Mouse (Mus musculus) splenic B cell, adult 2 months (primary cell): ENCODE results near the gene Vmn1r87.
"Not testable (repeated sequence)": the region's sequence is repeated elsewhere in the genome, so short reads cannot be mapped to it uniquely, and the experiment has no call there.

Source experiments
- DNase-seq: peaks from one replicate; pipeline ENCODE4 v3.0.0-alpha.2; 2011; ENCODE audit warnings: low read depth, low spot score
- H3K27me3 ChIP-seq: 2 replicates; pipeline ENCODE4 v1.6.1; 2012; ENCODE audit warnings: mild to moderate bottlenecking, low read length, moderate library complexity, mixed read lengths; ENCODE audit not compliant: control insufficient read depth, poor library complexity, insufficient read depth, severe bottlenecking
- H3K36me3 ChIP-seq: 2 replicates; pipeline ENCODE4 v1.6.1; 2012; ENCODE audit warnings: mild to moderate bottlenecking, low read length, moderate library complexity, mixed read lengths; ENCODE audit not compliant: control insufficient read depth, poor library complexity, insufficient read depth, severe bottlenecking

Gene Vmn1r87

GRCm38 (mm10) chr7:13140057-13140456 is at the start of gene Vmn1r87:
Vmn1r87 (minus strand) TSS chr7:13140157.
- Histone ChIP-seq H3K27me3 (no peaks in the 10 kb centered on the region), H3K36me3 (no peaks in the 10 kb centered on the region)
- DNase-seq = no peak

GRCm38 (mm10) chr7:13159268-13159667 is 19.3 kb upstream of the Vmn1r87 start, which contains the start of gene Vmn1r88:
Vmn1r88 (plus strand) TSS chr7:13159568.
- Histone ChIP-seq H3K36me3 (no peaks in the 10 kb centered on the region), H3K27me3 (no peaks in the 10 kb centered on the region)
- DNase-seq = no peak

GRCm38 (mm10) chr7:13137340-13137739 is 2.6 kb downstream of the Vmn1r87 start:
- Histone ChIP-seq H3K27me3 (no peaks in the 10 kb centered on the region), H3K36me3 (no peaks in the 10 kb centered on the region)
- DNase-seq = no peak

DNA sequence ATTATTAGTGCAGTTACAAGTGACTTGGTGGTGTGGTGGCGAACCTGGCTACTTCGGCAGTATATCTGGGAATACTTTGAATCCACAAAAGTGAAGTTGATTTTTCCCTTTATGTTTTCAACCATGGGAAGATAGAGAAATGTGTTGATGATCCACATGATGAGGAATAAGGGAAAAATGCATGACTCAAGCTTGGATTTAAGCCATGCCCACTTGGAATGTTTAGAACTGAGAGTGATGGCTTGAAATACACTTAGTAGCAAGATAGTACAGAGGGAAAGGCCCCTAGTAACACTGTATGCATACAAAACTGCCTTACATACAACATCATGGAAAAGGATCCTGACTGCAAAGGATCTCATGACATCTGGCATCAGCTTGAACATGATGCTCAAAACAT is 8.1 kb downstream of the Vmn1r87 start:
- no peak for DNase-seq
- Histone ChIP-seq H3K27me3 (no peaks in the 10 kb centered on the region), H3K36me3 (no peaks in the 10 kb centered on the region)

DNA sequence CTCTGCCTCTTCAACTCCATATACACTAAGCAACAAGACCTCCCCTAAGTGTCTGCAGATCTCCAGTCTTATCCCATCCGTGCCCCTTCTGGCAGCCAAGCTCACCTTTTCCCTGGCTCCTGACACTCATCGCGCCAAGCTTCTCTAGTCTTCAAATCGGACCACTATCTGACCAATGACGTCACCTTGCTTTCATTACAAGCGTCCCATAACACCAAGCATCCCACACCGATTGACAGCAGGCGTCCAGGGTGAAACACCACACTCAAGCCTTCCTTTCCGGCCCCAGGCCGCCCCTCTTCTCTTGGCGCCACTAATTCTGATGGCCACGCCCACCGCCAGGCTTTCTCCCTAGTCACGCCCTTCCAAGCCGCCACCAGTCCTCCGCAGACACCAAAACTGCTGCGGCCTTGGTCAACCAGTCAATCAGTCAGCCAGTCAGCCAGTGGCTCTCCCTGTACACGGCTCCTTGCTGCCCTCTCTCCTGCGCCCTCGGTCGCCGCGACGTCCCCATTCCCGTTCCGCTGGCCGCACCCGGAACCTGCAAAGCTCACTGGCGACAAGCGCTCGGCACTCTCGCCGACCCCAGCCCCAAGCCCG is 16.3 kb downstream of the Vmn1r87 start:
- not testable (repeated sequence) for H3K36me3 ChIP-seq, H3K27me3 ChIP-seq, DNase-seq

DNA sequence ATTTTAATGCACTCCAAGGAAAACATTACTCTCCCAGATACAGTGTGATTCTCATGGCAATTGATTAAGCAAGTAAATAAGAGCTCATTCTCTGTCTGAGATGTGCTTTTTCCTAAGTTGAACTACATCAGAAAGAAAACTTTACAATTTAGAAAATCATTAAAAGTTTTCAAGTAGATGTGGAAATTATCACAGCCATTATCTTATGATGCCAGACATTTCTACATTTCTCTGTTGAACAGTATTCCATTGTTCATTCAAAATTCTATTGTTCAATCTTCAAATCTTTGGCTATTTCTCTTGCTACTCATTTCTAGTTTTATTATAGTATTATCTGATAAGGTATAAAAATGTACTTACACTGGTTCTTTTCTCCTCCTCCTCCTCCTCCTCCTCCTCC is 20.1 kb downstream of the Vmn1r87 start, which contains the start of gene Vmn1r86:
Gene Vmn1r86, minus strand, starts transcription at position 101 of the 400 bp plus-strand sequence.
- H3K36me3 ChIP-seq = no peaks in the 10 kb centered on the region
- no peak for DNase-seq
- H3K27me3 ChIP-seq = no peaks in the 10 kb centered on the region

- Histone ChIP-seq H3K36me3 (no peaks in the 10 kb centered on the region), H3K27me3 (no peaks in the 10 kb centered on the region)
- DNase-seq = no peak
Observed at GRCm38 (mm10) chr7:13095073-13095472, 44.9 kb downstream of the Vmn1r87 start, which contains the start of gene Vmn1r85. Vmn1r85 (minus strand) TSS chr7:13095173.
